In genomic region chr5:105701844-105702243, GRCm38 (mm10) we compare ENCODE assay signal across 9 mouse cellular contexts. TPM values are rescaled to one million over a fixed set of nuclear protein-coding genes. Genes with fewer than 3 reads are reported as not detected.
DNase-seq lines count a peak whose midpoint lies in the region; ATAC-seq lines count a peak whose summit lies in the region.
"Had no signal": no experiment of that assay in that cellular context is flagged by ENCODE, and none has a peak within 500 bp of the region (broad histone marks: within the 10 kb centered on the region; RNA-seq: fewer than 3 reads in every experiment).

No protein-coding gene starts in this region.

- H3K9ac ChIP-seq in hindbrain, embryonic 13.5 days, result no peak overlapping the region
- H3K9ac ChIP-seq in liver, embryonic 15.5 days, result no peak overlapping the region
- H3K9ac ChIP-seq in neural tube, embryonic 15.5 days (replicated peaks), result no peak overlapping the region
- H3K9ac ChIP-seq: limb, embryonic 13.5 days had no signal

- peaks cover 65% of the 10 kb centered on the region for H3K4me1 ChIP-seq in hindbrain, embryonic 13.5 days (replicated peaks)
- peaks cover 76% of the 10 kb centered on the region for H3K4me1 ChIP-seq in liver, embryonic 15.5 days (replicated peaks)
- H3K4me1 ChIP-seq in neural tube, embryonic 15.5 days, result peaks cover 65% of the 10 kb centered on the region

- H3K27me3 ChIP-seq in hindbrain, embryonic 13.5 days, result no peaks in the 10 kb centered on the region
- peaks cover 32% of the 10 kb centered on the region for H3K27me3 ChIP-seq in liver, embryonic 15.5 days
- no peaks in the 10 kb centered on the region for H3K27me3 ChIP-seq in neural tube, embryonic 15.5 days (replicated peaks)

- H3K9me3 ChIP-seq in hindbrain, embryonic 13.5 days, result no peaks in the 10 kb centered on the region
- no peaks in the 10 kb centered on the region for H3K9me3 ChIP-seq in liver, embryonic 15.5 days (replicated peaks)
- no peaks in the 10 kb centered on the region for H3K9me3 ChIP-seq in neural tube, embryonic 15.5 days (replicated peaks)
- H3K9me3 ChIP-seq: limb, embryonic 13.5 days had no signal

- 0 out of 2 replicates have a peak, but pooled peaks cover 2% of the 10 kb centered on the region for H3K36me3 ChIP-seq in hindbrain, embryonic 13.5 days
- H3K36me3 ChIP-seq in liver, embryonic 15.5 days (replicated peaks), result 0 out of 2 replicates have a peak, but pooled peaks cover 5% of the 10 kb centered on the region
- H3K36me3 ChIP-seq in neural tube, embryonic 15.5 days, result no peaks in the 10 kb centered on the region
- H3K36me3 ChIP-seq: limb, embryonic 13.5 days had no signal

- WGBS in hindbrain, embryonic 13.5 days, result 81% methylated on average over 8 of the region's 8 CpGs
- WGBS in liver, embryonic 15.5 days (ENCODE audit: insufficient replicate concordance), result 52% methylated on average over 8 of the region's 8 CpGs
- 80% methylated on average over 8 of the region's 8 CpGs for WGBS in neural tube, embryonic 15.5 days

- H3K4me3 ChIP-seq in hindbrain, embryonic 13.5 days, result peak overlapping the region; percentile 94
- H3K4me3 ChIP-seq in liver, embryonic 15.5 days (replicated peaks), result peak overlapping the region; percentile 76
- H3K4me3 ChIP-seq in neural tube, embryonic 15.5 days (replicated peaks), result no peak overlapping the region

- H3K27ac ChIP-seq in hindbrain, embryonic 13.5 days, result no peak overlapping the region
- no peak overlapping the region for H3K27ac ChIP-seq in liver, embryonic 15.5 days (replicated peaks)
- H3K27ac ChIP-seq in neural tube, embryonic 15.5 days (replicated peaks), result no peak overlapping the region
- H3K27ac ChIP-seq: limb, embryonic 13.5 days had no signal

- ATAC-seq in hindbrain, embryonic 13.5 days (ENCODE audit: low FRiP score), result no peak
- ATAC-seq in liver, embryonic 15.5 days (ENCODE audit: insufficient read depth), result no peak
- no peak for ATAC-seq in neural tube, embryonic 15.5 days (ENCODE audit: low FRiP score)
- no peak for ATAC-seq in CD4-positive, CD25-positive, alpha-beta regulatory T cell, adult 4 months

- peak overlapping the region; percentile 62 for H3K4me2 ChIP-seq in hindbrain, embryonic 13.5 days
- H3K4me2 ChIP-seq in liver, embryonic 15.5 days, result peak overlapping the region; percentile 94
- peak overlapping the region; percentile 77 for H3K4me2 ChIP-seq in neural tube, embryonic 15.5 days

- DNase-seq in adrenal gland, adult (ENCODE audit: inconsistent age in 2 of 2, low spot score in 1 of 2), result peak; percentile 62 to 92
- DNase-seq in adrenal gland, adult 18-20 months (ENCODE audit: low spot score in 2 of 2), result no peak
- DNase-seq in left cerebral cortex, adult 8-10 months (ENCODE audit: low spot score in 2 of 2), result no peak
- DNase-seq in thymus, postnatal 14 days, result no peak

RNA-seq across cellular contexts. Expression of gene Lrrc8d, which starts 2.1 kb away (rescaled TPM):
- total RNA-seq in adrenal gland, adult 18-20 months (2021), result 100 to 1,000 TPM in 1 of 2 experiments, 10 to 100 TPM in 1; 81.3 to 105 TPM
- polyA plus RNA-seq in hindbrain, embryonic 13.5 days (2015; fragmentation: Nextera tagmentation; extraction: Ambion mirVana), result 32.1 and 32.8 TPM in 2 replicates
- 8.1 and 8.4 TPM in 2 replicates for polyA plus RNA-seq in liver, embryonic 15.5 days (2015; fragmentation: Nextera tagmentation; extraction: Ambion mirVana)
- polyA plus RNA-seq in neural tube, embryonic 15.5 days (2015; fragmentation: Nextera tagmentation; extraction: Ambion mirVana), result 28.6 and 29.4 TPM in 2 replicates
- 10 to 100 TPM; 17.2 to 19.5 TPM for polyA plus RNA-seq in CD4-positive, CD25-positive, alpha-beta regulatory T cell, adult 4 months (2017; shearing (Covaris generic))
- total RNA-seq in left cerebral cortex, adult 8-10 months (2022), result 10 to 100 TPM; 39.2 to 45.4 (median 42.1) TPM

Comparison
In these comparisons a context has a peak if more than half of its experiments do, and no peak if none do; other contexts are left out.
1. DNase-seq: peak in adrenal gland, adult (2 of 2); none in adrenal gland, adult 18-20 months (0 of 2), left cerebral cortex, adult 8-10 months (0 of 2) and thymus, postnatal 14 days (single experiment).
2. Peak in every context shown above with its lines, with median percentiles within 50 percentile points of each other: H3K4me2 ChIP-seq.